Mouse (Mus musculus) bone marrow macrophage, adult 2 months (primary cell): ENCODE data around the gene Nos1. TPM values are rescaled to one million over a fixed set of nuclear protein-coding genes. Genes with fewer than 3 reads are reported as not detected.

Source experiments
- H3K27ac ChIP-seq: 2 replicates; pipeline ENCODE4 v1.5.1; 2012; ENCODE audit warnings: low read depth, low read length; ENCODE audit not compliant: insufficient read depth
- H3K4me1 ChIP-seq: 2 replicates; pipeline ENCODE4 v1.6.1; 2012; ENCODE audit warnings: low read length; ENCODE audit not compliant: control insufficient read depth, insufficient read depth
- H3K4me3 ChIP-seq: 2 replicates; pipeline ENCODE4 v1.5.1; 2012; ENCODE audit warnings: mild to moderate bottlenecking, low read length, moderate library complexity; ENCODE audit not compliant: insufficient read depth
- CTCF ChIP-seq: IDR thresholded peaks from 2 replicates; pipeline ENCODE4 v1.5.1; 2012; ENCODE audit warnings: low read depth, mild to moderate bottlenecking, low read length, moderate library complexity
- POLR2A ChIP-seq: IDR thresholded peaks from 2 replicates; pipeline ENCODE4 v1.6.1; 2012; ENCODE audit warnings: mild to moderate bottlenecking, low read depth, low read length, borderline replicate concordance
- polyA plus RNA-seq: library from polyadenylated mRNA; stranded (reverse); fragments of >200 nt; gene quantifications from 2 replicates; pipeline ENCODE4 v1.2.4, GENCODE M21; 2012; ENCODE audit not compliant: missing spikeins, insufficient read depth, insufficient read length

Nos1 gene
- polyA plus RNA-seq, 1 experiment: 0.05 TPM

DNA sequence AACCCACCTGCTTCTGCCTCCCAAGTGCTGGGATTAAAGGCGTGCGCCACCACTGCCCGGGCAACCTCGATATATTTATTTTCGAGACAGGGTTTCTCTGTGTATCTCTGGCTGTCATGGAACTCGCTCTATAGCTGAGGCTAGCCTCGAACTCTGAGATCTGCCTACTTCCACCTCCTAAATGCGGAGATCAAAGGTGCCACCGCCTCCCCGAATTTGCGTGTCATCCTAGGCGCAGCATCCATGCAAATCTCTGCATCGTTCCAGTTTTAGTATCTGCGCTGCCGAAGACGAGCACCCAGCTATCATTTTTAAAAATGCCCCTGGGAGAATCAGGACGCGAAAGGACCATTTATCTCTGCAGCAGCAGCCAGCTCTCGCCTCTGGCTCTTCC, 195.4 kb downstream of the Nos1 start:
- H3K4me1 ChIP-seq: peaks cover 12% of the 10 kb centered on the region
- H3K4me3 ChIP-seq: peak overlapping the region; percentile 96
- no peak for TF ChIP-seq POLR2A
- TF ChIP-seq CTCF: no peak
- no peak overlapping the region for H3K27ac ChIP-seq

DNA sequence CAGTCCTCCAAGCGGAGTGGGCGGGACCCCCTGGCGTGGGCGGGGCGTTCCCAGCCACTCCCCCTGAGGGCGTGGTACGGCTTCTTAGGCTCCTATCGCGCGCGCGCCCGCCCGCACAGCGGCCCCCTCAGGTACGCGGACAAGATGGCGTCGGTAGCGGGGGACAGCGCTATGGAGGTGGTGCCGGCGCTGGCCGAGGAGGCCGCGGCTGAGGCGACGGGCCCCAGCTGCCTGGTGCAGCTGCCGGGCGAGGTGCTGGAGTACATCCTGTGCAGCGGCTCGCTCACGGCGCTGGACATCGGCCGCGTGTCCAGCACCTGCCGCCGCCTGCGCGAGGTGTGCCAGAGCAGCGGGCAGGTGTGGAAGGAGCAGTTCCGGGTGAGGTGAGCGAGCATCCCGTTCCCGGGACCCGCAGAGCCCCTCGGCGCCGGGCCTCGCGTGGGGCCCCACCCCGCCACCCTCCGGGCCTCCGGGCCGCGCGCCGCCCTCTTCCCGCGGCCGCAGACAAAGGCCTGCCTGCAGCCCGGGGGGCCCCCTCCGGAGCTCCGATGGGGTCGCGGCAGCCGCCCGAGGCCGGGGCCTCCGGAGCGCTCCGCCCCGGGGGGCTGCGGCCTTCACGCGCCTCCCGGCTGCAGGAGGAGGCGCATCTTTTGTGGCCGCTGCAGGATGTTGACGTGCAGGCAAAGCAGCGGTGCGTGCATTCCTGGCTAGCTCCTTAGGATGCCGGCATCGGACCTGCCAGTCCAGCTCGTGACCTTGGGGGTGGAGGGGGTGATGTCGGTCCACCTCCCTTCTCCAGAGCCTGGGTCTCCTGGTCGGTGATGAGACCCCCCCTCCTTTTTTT, 196.0 kb downstream of the Nos1 start, which contains the start of gene Fbxo21:
Gene Fbxo21 (plus strand): TSS at position 74 of the 844 bp plus-strand sequence.
- no peak for TF ChIP-seq CTCF
- TF ChIP-seq POLR2A: no peak
- Histone ChIP-seq H3K4me3 (peak within 1 kb of the TSS; percentile 96), H3K27ac (peak within 1 kb of the TSS; percentile 35; the same call in 1 of the 2 replicates), H3K4me1 (peaks cover 12% of the 10 kb centered on the region)

DNA sequence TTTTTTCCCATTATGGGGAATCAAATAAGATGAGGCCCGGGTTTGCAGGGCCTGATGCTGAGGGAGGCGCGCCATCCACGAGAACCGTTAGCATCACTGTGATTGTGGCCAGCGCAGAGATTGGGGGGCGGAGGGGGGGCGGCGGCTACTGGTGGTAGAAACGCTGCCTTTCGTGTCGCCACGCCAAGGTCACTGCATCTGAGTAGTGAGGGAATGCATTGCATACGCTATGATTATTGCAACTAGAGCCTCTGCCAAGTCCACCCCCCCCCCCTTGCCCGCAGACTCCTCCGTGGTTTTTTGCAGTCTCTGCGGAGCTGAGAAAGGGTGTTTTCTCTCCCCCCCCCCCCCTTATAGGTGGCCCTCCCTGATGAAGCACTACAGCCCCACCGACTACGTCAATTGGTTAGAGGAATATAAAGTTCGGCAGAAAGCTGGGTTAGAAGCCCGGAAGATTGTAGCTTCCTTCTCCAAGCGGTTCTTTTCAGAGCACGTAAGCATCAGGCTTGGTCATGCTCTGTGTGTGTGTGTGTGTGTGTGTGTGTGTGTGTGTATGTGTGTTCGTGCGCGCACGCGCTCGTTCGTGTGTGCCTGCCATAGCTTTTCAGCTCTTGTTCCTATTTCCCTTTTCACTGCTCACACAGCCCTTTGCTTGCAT, 196.8 kb downstream of the Nos1 start:
- peaks cover 12% of the 10 kb centered on the region for H3K4me1 ChIP-seq
- no peak for TF ChIP-seq CTCF
- no peak for TF ChIP-seq POLR2A

DNA sequence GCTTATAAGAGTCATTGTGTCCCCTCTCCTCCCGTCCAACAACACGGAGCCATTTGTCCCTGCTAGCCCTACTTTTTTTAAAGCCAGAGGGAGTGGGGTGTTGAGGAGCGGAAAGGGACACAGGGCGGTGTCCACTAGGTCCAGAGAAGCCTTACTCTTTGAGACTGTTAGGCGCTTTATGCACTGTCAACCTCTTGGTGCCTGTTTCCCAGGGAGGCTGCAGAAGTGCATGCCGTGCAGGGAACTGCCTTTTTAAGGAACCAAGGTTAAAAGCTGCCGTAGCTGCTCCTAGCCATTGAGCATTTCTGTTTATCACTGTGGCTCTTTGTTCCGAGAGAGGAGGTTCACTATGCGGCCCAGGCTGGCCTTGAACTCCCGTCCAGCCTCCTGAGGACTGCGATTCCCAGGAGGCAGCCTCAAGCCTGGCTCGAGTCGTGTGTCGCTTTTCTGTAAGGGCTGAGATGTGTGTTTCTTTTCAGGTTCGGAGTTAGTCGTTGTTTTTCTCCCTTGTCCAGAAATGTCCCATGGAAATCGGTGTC, 197.4 kb downstream of the Nos1 start:
- TF ChIP-seq POLR2A (no peak), CTCF (no peak)
- Histone ChIP-seq H3K27ac (peak overlapping the region; percentile 65), H3K4me1 (peaks cover 12% of the 10 kb centered on the region), H3K4me3 (peak overlapping the region; percentile 96)

More for the DNA sequence above, 196.8 kb downstream of the Nos1 start:
- H3K4me3 ChIP-seq: peak overlapping the region; percentile 96
- H3K27ac ChIP-seq: peak overlapping the region; percentile 65

DNA sequence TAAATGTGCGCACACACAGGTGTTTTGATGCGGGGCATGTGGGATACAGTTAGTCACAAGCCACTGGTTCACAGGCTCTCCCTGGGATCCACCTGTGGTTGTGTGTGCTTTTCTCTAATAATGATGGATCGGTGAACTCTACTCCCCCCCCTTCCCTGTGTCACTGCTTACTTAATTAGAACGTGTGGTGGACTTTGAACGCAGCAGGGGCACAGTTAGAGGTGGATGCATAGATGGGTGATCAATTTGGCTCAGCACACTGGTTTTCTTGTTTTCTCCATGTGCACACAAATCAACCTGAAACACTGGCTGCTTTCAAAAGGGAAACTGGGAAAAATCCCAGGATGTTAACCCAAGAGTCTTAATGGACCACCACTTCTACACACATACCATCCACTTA, 198.2 kb downstream of the Nos1 start:
- TF ChIP-seq POLR2A: no peak
- no peak for TF ChIP-seq CTCF
- H3K4me3 ChIP-seq: no peak overlapping the region
- H3K27ac ChIP-seq: no peak overlapping the region
- H3K4me1 ChIP-seq: peaks cover 12% of the 10 kb centered on the region

DNA sequence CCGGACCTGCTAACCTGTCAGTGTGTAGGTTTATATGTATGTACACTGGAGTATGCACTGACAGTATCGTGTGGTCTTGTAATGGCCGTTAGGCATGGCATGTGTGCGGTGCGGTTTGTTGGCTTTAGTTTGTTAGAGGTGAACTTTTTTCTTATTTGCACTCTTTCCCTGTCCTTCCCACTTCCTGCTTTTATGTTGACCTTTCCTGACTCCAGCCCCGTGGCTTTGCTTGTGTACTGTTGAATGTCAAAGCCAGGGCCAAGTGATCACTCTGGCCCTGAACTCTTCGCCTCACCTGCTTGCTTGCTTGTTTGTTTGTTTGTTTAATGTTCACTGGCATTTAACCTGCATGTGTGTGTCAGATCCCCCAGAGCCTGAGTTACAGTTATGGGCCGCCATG, 200.1 kb downstream of the Nos1 start:
- TF ChIP-seq CTCF (no peak), POLR2A (no peak)
- no peak overlapping the region for H3K27ac ChIP-seq
- peaks cover 12% of the 10 kb centered on the region for H3K4me1 ChIP-seq
- no peak overlapping the region for H3K4me3 ChIP-seq

DNA sequence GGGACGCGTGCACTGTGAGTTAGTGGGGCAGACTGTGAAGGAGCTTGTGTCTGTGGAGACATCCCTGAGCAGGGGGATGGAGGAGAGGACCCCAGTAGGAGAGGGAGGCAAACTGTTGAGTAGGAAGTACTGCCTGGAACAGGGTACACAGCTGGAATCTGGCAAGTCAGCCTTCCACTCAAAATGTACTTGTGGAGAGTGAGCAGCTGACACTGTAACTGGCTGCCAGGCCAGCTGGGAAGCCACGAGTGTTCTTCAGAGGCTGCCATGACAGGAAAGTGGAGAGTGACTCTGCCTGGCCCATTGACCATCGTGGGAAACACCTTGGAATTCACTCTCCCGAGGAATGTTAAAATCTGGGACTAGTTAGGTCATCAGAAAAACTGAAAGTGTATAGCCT, 201.1 kb downstream of the Nos1 start:
- H3K4me1 ChIP-seq: peaks cover 12% of the 10 kb centered on the region
- TF ChIP-seq POLR2A (no peak), CTCF (no peak)
- no peak overlapping the region for H3K27ac ChIP-seq
- no peak overlapping the region for H3K4me3 ChIP-seq

DNA sequence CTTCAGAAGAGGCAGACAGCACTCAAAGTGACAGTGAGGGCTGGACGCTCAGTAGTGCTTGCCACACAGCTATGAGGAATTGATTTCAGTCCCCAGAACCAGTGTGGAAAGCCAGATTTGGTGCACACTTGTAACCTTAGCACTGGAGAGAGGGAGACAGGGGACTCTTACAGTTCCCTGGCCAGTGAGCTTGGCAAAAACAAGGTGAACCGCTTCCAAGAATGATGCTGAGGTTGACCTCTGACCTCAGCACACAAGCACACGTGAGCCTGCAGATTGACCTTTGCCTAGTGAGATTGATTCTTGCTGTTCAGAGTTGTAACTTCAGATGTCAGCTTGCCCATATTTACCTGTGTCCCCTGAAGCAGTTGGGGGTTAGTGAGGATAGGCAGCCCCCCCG, 205.5 kb downstream of the Nos1 start:
- H3K4me1 ChIP-seq: no peaks in the 10 kb centered on the region
- no peak overlapping the region for H3K4me3 ChIP-seq
- no peak for TF ChIP-seq CTCF
- no peak overlapping the region for H3K27ac ChIP-seq

DNA sequence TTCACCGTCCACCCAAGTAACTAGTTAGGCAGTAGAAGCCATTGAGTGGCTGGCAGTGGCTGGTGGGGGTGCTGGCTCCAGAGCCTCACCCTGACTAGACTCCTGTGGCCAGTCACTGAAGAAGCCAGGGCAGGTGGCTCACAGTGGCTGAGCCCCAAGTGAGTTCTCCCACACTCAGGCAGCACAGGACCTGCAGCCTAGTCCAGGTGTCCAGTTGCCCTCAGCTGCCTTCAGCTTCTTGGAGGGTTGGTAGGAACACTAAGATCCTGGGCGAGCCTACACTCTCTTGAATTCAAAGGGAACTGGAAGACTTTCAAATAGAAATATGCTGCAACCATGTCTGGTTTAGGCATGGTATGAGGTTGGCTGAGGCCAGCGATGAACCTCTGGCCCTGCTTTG, 207.1 kb downstream of the Nos1 start:
- Histone ChIP-seq H3K27ac (no peak overlapping the region), H3K4me1 (no peaks in the 10 kb centered on the region), H3K4me3 (no peak overlapping the region)
- TF ChIP-seq POLR2A: no peak
- TF ChIP-seq CTCF: no peak

DNA sequence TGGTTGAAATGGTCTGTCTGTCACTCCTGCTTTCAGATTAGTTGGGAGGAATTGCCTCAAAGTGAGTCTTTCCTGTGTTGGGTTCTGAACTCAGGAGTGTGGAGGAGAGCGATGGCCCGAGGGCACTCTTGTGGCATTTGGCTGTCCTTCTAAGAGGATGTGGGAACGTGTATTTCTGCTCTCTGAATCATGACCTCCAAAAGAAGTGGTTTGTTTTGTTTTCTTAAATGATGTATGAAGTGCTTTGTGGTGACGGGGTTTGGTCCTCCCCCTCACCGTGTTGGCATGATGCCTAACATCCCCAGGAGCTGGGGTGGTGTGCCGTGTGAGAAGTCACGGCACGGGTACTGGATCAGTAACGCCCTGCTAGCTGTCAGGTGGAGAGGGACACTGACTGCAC, 207.5 kb downstream of the Nos1 start:
- H3K27ac ChIP-seq: no peak overlapping the region
- no peak for TF ChIP-seq CTCF
- no peak for TF ChIP-seq POLR2A

More for the DNA sequence above, 207.5 kb downstream of the Nos1 start:
- H3K4me3 ChIP-seq: no peak overlapping the region
- no peaks in the 10 kb centered on the region for H3K4me1 ChIP-seq
